Mouse (Mus musculus): Measurements from ENCODE around the gene Ttbk1.

The Ttbk1 gene

GRCm38 (mm10) chr17:46426496-46426895, 61.0 kb downstream of the Ttbk1 start:
- in situ Hi-C loops (cut with MboI, MseI), result no loop called here

- in situ Hi-C loops (cut with MboI, MseI), result no loop called here
Observed at GRCm38 (mm10) chr17:46419717-46420116, 67.8 kb downstream of the Ttbk1 start.

- in situ Hi-C loops (cut with MboI, MseI), result no loop called here
Observed at GRCm38 (mm10) chr17:46418628-46419027, 68.8 kb downstream of the Ttbk1 start.

GRCm38 (mm10) chr17:46408478-46408877, 79.0 kb downstream of the Ttbk1 start:
- in situ Hi-C loops (cut with MboI, MseI), result no loop called here

GRCm38 (mm10) chr17:46394631-46395030, 92.8 kb downstream of the Ttbk1 start:
- in situ Hi-C loops (cut with MboI, MseI), result no loop called here

GRCm38 (mm10) chr17:46393012-46393411, 94.5 kb downstream of the Ttbk1 start:
- in situ Hi-C loops (cut with MboI, MseI), result no loop called here

All from T-helper 17 cell (primary cell).